Mouse (Mus musculus) cerebellum, postnatal 36 days (tissue): ENCODE data around the gene Adgrf1.
A peak's percentile ranks its signal among the peaks of the same experiment; 100 is the strongest.
"Not testable (repeated sequence)": the region's sequence is repeated elsewhere in the genome, so short reads cannot be mapped to it uniquely, and the experiment has no call there.

Source experiments
- DNase-seq, 2 experiments: peaks; one replicate each; pipeline ENCODE4 v3.0.0; 2021 to 2022; ENCODE audit warnings: mixed read lengths in 2 of 2

The Adgrf1 gene

GRCm38 (mm10) chr17:43267046-43267749 lies 2.9 kb upstream of the Adgrf1 start:
- no peak for DNase-seq

DNA sequence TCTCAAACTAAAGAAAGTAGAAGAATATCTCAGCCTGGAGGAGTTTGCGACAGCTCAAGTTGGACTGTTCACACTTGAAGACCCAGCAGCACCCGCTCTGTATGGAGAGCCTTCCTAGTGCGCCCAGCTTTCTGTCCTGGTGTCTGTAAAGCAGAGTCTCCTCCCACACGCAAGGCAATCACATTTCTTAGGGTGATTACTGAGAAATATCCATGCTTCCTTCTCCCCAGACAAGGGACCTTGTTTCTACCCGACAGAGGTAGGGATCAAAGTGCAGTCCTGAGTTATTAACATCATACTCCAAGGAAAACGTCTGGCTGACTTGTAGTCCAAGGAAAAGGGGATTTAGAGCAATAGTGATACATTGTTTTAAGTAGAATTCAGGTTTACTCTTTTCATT lies 6.1 kb downstream of the Adgrf1 start:
- DNase-seq = no peak

GRCm38 (mm10) chr17:43277223-43277622 lies 7.1 kb downstream of the Adgrf1 start:
- peak in 1 of 2 experiments; percentile 18 for DNase-seq

DNA sequence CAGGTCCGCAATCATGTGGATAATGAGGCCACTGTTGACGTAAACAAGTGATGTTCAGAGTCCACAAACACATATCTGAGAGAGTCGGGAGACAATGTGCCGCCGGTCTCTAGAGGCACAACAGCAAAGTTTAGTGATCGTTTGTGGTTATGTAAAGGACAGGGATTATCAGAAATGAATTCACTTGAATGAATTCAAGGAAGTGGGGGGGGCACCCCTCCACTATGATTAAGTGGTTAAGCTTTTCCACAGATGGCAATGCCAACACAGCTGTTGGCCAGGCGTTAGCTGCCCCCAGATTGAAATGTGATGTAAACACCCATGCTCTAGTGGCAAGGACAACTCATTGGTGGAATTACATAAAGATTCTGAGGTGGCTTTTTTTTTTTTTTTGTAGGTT lies 9.5 kb downstream of the Adgrf1 start:
- no peak for DNase-seq

DNA sequence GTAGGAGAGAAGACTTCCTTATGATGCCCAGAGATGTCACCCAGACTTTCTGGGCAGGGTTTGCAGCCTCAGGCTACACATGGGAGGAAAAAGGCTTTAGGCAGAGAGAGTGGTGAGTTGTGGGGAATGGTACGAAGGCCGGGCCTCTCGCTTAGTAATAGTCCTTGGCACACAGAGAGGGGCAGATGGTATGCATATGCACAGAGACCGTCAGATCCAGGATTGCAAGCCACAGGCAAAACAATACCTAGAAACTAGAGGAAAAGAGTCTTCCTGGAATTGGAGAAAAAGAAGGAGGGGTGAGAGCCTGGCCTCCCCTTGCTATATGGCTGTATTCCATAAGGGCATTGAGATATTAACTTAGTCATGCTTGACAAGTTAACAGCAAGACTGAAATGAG lies 12.2 kb downstream of the Adgrf1 start:
- peak; percentile 33 to 43 for DNase-seq

DNA sequence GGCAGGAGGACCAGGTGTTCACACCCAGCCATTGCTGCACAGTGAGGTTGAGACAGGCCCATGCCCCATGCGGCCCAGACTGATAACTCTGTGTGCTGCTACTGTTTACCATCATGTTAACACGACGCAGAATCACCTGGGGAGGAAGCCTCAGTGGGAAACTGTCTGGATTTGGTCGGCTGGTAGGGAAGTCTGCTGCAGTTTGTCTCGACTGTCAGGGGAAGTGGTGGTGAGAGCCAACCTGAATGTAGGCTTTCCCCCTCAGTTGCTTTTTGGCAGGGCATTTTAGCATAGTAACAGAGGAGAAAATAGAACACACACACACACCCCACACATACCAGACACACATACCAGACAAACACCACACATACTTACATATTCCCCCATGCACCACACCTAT lies 12.7 kb downstream of the Adgrf1 start:
- no peak for DNase-seq

- DNase-seq = no peak
Measured at GRCm38 (mm10) chr17:43299515-43299914, 29.4 kb downstream of the Adgrf1 start.

- DNase-seq = no peak
Measured at GRCm38 (mm10) chr17:43325986-43326671, 56.0 kb downstream of the Adgrf1 start.

DNA sequence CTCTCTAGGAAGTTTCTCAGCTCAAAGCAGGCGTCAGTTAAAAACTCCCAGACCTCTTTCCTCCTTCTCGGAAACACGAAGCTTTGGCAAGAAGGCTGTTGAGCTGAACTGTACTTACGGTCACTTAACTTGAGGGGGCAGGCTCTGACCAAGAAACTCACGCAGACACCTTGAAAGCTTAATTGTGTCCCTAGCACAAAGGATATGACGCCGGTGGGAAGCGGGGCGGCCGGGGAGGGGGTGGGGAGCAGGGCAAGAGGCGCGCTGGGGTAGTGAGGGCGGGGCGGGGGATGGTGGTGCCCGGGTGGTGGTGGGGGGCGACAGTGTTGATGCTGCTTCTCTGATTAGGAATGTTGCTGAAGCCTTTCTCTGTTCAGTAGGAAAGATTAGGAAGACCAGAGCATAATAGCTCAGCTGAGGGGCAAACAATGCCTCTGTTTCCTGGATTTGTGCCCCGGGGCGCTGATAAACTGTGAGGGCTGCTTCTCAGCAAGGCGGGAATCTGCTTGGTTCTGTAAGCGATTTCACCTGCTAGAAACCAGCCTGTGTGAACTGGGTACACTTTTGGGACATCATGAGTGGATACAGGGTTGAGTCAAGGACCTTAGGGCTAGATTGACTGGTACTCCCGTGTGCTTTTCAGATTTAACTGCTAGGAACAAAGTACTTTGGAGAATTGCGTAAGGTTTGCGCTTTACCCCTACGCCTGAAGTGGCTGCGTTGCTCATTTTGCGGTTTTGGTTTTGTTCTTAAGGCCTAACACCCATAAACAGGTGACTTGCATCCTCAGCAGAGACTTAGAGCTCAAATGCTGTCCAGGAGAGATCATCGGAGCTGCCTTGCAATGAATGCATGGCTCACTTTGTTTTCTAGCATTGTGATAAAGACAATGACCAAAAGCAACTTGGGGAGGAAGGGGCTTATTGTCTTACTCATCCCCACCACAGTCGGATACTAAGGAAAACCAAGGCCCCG lies 56.9 kb downstream of the Adgrf1 start:
- no peak for DNase-seq

GRCm38 (mm10) chr17:43327810-43328209 lies 57.7 kb downstream of the Adgrf1 start:
- no peak for DNase-seq

GRCm38 (mm10) chr17:43329216-43329615 lies 59.1 kb downstream of the Adgrf1 start:
- DNase-seq = no peak

DNA sequence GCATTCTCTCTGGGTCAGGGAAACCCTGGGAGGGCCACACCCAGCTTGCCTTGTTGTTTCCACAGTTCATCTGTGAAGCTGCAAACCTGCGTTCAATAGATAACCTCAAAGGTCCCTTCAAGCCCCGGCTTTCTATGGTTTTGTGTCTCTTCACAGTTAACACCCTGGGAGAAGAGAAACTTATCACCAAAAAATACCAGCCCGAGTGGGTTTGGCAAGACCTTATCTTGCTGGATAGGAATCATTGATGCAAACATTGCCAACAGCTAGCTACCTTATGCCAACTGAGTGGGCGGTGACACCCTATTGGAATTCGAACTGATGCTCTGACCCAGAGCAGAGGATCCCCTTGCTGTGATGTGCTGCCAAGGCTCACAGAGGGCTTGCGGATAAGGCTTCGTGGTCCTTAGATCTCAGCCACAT lies 59.6 kb downstream of the Adgrf1 start:
- DNase-seq = no peak

GRCm38 (mm10) chr17:43332686-43333085 lies 62.6 kb downstream of the Adgrf1 start:
- DNase-seq = no peak

- DNase-seq = no peak
Measured at GRCm38 (mm10) chr17:43334074-43334473, 63.9 kb downstream of the Adgrf1 start.

- no peak for DNase-seq
Measured at GRCm38 (mm10) chr17:43337643-43338042, 67.5 kb downstream of the Adgrf1 start.

DNA sequence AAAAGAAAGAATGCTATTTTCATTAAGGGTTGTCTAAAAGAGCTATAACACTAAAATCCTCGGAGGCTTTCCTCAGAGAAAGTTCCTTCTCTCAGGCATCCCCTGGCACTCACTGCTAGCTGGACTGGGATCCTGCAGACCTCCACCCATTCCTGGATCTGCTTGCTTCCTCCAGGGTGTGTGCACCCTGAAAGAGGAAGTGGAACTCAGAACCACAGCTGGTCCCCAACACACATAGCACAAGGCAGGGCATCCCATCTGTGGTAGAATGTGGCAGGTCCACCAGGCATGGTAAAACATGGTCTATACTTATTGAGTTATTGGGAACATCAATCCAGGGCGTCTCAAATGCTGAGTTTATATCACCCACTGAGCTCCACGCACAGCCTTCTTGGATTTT lies 68.2 kb downstream of the Adgrf1 start:
- DNase-seq = no peak

- not testable (repeated sequence) for DNase-seq
Measured at GRCm38 (mm10) chr17:43346499-43346898, 76.4 kb downstream of the Adgrf1 start.

DNA sequence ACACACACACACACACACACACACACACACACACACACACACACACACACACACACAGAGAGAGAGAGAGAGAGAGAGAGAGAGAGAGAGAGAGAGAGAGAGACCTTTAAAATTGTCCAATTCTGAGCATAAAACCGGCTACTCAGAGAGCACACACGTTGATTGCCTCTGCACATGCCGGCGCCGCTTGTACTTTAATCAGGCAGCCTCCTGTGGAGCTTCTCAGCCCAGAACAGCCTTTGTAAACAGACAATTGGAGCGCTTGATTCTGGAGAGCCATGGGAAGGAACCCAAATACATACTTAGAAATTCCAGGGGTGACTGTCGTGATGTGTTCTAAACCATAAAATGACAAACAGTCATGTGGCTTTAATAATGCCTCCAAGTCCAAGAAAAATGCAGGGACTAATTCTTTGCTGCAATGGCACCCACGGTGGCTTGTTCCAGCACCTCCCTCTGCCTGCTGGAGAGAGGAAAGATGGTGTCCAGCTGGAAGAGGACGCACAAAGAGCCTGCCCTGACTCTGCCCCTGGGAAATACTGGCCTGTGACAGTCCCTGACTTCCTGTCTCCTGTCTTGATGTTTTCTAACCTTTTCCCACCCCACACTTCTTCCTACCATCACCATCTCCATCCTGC lies 87.9 kb downstream of the Adgrf1 start:
- DNase-seq = no peak

DNA sequence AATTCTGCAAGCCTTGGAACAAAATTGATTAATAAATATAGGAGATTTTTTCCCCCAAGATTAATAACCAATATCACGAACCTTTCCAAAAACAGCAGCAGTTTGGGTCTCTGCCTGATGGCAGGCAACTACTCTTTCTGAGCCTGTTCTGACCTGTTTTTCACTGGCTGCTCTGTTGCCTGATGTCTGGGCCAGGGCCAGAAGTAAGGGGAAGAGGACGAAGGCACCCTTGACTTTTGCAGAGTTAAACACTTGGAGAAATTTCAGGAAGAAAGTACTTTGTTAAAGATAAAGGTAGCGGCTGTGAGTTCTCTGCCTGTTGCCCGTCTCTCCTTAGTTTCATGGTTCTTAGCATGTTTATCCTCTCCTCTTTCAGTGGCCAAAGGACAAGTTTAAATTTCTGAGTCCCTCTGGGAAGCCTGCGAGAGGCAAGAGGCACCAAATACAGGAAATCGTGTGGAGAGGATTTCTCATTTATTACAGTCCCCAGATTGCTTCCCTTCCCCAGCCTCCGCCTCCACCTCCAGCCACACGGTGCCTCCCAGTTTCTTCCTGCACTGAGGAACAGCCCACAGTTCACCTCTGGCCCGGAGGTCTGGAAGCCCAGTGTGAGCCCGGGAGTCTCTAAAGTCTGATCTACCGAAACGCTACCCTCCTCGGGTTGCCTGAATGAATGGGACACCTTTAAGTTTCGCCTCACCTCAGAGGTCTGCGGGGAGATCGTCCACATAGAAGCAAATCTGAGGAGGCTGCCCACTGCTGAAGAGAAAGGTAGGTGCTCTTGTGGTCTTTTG lies 89.9 kb downstream of the Adgrf1 start, which contains the start of gene Adgrf5:
TSS of gene Adgrf5 (plus strand) at position 626 of the 794 bp plus-strand sequence.
- DNase-seq = no peak

GRCm38 (mm10) chr17:43361021-43361420 lies 90.9 kb downstream of the Adgrf1 start:
- DNase-seq = no peak

DNA sequence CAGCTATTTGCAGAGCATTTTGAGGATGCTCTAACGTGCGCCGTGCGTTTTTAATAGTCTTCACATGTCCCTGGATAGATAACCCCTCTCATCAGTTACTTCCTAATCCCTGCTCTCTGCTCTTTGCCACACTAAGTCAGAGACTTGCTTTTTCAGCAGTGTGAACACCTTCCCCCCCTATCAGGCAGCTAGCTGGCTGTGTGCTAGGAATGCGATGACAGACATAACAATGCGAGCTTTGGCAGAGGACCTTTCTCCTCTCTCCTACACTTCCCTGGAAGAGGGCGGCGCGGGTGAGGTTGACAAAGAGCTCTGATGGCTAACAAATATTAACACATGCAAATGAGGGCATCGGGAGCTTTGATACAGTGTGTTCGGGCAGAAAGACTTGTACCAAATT lies 92.2 kb downstream of the Adgrf1 start:
- DNase-seq = no peak

DNA sequence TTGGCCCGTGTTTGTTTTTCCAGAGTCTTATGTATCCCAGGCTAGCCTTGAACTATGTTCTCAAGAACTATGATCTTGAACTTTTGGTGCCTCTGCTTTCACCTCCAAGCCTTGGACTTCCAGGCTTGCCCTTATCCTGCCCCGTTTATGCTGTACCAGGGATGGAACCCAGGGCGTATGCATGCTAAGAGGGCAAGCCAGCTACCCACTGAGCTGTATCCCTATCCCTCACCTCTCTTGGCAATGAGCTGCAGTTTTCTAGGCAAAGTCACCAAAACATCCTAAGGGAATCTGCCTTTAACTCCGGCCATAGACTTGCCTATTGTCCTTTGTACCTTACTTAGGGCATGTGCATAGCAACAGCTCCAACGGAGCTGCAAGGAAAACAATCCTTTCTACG lies 92.8 kb downstream of the Adgrf1 start:
- no peak for DNase-seq
